Mouse (Mus musculus) gastrocnemius, postnatal 14 days (tissue): Measurements from ENCODE around the gene F9. TPM values are rescaled to one million over a fixed set of nuclear protein-coding genes. Genes with fewer than 3 reads are reported as not detected.
A peak's percentile ranks its signal among the peaks of the same experiment; 100 is the strongest.
"Not testable (repeated sequence)": the region's sequence is repeated elsewhere in the genome, so short reads cannot be mapped to it uniquely, and the experiment has no call there.

ENCODE experiments used
- DNase-seq: peaks from one replicate; pipeline ENCODE4 v3.0.0; 2021; ENCODE audit warnings: mixed read lengths
- intact Hi-C: fragments of 180-260 bp; cut with DNase I; formaldehyde crosslinking; loops from one replicate; pipeline ENCODE4 v1.15.1; 2025; ENCODE audit warnings: low total_unique reads
- long read RNA-seq, 2 experiments: library from polyadenylated mRNA; stranded (forward); transcript quantifications; one replicate each; pipeline ENCODE4 v2.0.0; 2021
- total RNA-seq, 2 experiments: library from RNA; stranded (reverse); gene quantifications; 2 replicates each; pipeline ENCODE4 v1.2.3; 2021

Gene F9
- not detected for total RNA-seq
- long read RNA-seq, experiment 1 = 0 reads
- long read RNA-seq, experiment 2 = 0 reads

DNA sequence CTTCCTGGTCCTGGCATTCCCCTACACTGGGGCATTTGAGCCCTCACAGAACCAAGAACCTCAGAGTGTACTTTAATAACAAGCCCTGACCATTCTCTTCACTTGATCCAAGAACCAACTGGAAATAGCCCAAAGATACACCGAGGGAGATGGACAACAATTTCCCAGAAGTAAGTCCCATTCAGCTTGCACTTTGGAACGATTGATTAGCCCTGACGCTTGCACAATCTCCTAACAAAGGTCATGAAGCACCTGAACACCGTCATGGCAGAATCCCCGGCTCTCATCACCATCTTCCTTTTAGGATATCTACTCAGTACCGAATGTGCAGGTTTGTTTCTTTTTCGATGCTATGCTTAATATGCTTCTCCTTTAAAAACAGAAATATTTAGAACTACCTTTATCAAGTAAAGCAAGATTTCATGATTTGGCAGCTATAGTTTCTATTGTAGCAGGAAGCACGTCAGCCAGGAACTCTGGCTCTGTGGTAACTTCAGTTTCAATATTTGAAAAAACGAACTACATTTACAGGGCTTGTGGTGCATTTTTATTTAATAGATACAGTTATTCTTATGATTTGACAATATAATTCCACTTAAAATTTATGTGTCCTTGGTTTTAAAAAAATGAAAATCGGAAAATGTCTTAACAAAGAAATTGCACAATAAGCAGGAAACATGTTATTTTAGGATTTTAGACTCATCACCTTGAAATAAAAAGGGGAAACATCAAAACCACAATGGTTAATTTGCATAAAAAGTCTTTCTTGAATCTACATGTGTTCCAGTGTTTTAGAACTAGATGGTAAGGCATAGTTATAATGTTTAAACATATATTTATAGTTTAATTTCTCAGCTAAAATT is at the start of gene F9:
TSS of gene F9 (plus strand) at position 244 of the 863 bp plus-strand sequence.
- intact Hi-C loops = no loop called here
- no peak for DNase-seq

DNA sequence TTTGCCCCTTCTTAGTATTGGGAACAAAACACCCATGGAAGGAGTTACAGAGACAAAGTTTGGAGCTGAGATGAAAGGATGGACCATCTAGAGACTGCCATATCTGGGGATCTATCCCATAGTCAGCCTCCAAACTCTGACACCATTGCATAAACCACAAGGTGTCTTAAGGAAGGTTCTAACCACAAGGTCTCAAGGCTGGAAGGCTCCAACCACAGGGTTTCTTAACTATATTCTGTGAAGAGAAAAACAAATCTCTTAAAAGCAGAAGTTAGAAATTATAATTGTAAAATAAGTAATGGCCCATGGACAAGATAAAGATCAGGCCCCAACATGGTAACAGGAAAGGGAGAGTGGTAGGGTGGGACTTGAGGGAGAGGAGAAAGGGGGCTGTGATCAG is 29.5 kb upstream of the F9 start:
- intact Hi-C loops, DNase-seq: not testable (repeated sequence)

DNA sequence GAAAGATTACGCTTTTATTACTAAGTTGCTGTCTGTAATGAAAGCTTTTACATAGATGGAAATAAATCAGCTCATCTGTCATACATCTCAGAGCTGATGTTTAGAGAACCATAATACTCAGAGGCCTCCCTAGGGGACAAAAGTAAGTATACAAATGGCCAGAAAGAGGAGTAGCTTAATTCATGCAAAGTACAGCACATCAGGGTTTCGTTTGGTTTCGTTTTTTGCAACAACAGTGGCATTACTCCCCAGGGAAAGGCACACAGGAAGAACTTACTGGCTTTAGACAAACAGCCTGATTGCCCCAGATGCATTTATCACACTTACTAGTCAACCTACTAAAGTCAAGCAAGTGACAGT is 800 bp downstream of the F9 start:
- DNase-seq = no peak
- intact Hi-C loops = no loop called here

DNA sequence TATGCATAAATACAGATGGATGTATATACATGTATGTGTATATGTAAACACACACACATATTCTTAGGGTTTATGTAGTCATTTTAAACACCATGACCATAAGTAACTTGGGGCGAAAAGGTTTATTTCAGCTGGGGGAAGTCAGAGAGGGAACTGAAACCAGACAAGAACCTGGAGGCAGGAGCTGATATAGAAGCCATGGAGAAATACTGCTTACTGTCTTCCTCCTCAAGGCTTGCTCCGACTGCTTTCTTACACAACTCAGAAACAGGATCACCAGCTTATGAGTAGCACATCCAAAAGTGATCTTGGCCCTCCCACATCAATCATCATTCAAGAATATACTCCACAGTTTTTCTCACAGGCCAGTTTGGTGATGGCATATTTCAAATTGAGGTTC is 2.2 kb downstream of the F9 start:
- intact Hi-C loops = no loop called here

DNA sequence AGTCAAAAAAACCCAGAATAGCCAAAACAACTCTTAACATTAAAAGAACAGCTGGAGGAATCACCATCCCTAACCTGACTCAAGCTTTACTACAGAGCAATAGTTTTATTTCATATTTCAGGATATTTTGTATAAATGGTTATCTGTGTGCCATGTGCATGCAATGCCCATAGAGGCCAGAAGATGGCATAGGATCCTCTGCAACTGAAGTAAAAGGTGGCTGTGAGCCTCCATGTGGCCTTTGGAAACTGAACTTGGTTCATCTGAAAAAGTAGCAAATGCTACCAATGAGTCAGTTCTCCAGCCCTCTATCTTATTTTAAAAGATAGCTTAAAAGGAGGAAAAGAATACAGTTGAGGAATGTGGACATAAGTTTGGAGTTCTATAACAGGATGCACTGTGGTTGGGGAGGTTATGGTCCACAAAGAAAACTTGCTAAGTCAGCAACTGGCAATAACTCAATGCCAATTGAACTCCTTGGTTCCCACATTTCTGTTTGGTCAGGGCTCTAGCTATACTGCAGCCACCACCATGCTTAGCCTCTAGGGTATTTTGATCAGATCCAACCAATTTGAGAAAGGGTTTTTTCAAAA is 13.9 kb downstream of the F9 start:
- intact Hi-C loops = loop anchor here (10.0 kb wide), 1 partner anchor 392 kb away; no protein-coding TSS in a partner anchor
- DNase-seq = peak; percentile 11

More for the DNA sequence above, 2.2 kb downstream of the F9 start:
- no peak for DNase-seq

DNA sequence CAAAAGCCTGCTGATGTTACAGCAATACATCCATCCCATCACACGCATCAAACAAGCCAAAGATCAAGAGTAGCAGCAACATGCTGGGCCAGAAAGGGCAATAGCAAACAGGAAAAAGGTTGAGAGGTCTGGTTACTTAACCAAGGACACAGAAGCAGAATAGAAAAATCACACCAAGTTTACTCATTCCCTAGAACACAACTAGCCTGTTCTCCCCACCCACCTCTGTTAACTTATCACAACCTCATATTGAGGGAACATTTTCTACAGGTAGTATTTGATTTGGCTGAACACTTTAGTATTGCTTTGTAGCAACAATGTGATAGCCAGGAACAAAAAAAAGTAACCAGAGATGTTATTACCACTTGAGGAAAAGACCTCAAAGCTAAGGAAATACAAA is 15.3 kb downstream of the F9 start:
- intact Hi-C loops = loop anchor here (10.0 kb wide), 1 partner anchor 390 kb away; no protein-coding TSS in a partner anchor
- DNase-seq = no peak

DNA sequence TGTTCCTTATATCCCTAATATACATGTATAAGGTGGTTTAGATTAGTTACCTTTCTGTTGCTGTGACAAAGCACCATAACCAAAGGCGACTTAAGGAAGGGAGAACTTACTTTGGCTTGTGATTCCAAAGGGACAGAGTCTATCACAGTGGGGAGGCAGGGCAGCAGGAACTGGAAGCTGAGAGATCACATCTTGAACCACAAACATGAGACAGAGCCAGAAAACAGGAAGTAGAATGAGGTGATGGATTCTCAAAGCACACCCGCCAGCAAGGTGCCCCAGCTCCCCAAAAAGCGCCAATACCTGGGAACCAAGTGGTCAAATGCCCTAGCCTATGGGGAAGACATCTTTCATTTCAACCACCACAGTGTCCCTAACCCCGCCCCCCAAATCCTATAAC is 21.7 kb downstream of the F9 start:
- intact Hi-C loops = no loop called here
- DNase-seq = no peak

DNA sequence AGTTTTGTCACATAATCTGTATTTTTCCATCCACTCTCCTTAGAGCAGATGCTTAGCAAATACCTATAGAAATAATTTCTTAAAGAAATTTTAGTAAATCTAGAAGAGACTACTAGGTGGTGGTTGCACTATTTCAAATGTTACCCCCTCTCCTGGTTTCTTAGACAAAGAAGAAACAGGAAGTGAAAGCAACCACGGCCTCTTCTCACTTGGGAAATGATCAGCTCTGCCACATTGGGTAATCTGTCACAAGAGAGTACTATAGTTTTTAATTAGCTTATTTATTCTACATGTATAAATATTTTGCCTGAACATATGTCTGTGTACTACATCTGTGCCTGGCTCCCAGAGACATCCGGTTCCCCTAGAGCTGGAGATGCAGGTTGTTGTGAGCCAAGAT is 22.3 kb downstream of the F9 start:
- no peak for DNase-seq
- intact Hi-C loops = no loop called here

DNA sequence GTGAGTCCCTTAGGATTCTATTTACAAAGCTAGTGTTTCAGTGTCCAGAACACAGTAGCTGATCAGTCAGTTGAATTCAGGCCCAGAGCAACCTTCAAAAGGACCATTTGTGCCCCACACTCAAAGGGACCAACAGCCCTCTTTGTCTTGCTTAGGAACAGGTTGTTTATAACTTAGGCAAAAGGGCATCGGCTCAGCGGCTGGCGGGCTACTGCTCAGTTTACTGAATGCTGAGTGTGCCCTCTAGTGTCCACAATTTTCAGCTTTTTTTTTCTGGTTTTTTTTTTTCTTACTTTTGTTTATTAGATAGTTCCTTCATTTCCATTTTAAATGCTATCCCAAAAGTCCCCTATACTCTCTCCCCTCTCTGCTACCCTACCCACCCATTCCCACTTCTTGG is 27.4 kb downstream of the F9 start:
- DNase-seq = no peak
- intact Hi-C loops = no loop called here

DNA sequence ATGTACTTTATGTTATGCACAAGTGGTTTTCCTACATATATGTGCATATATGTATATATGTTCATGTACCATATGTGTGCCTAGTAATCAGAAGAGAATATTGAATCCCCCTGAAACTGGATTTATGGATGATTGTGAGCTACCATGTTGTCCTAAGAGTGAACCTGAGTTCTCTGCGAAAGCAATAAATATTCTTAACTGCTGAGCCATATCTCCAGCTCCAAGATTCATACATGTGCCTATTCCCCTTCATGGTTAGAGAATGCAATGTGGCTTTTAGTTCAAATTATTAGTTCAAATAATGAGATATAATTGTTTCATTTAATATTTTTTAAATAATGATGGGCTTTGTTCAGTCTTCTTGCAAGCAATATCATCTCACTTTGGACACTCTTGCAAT is 55.5 kb downstream of the F9 start:
- DNase-seq = no peak
- intact Hi-C loops = no loop called here

DNA sequence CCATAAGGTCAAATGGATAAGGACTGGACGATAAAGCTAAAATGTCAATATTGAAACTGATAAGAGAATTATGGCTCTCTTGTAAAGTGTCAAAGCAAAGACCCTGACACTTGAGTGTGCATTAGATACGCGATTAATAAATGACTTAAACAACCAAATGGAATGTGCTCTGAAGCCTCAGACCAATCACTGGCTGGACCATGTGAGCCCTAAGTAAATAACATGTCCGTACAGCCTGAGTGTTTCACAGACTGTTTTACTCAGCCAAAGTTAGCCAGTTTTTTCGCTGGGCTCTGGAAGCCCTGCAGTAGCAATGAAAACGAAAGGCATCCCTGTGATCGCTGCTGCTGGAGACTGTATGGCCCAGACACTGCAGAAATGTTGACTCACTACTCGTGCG is 55.9 kb downstream of the F9 start:
- intact Hi-C loops = no loop called here
- no peak for DNase-seq

DNA sequence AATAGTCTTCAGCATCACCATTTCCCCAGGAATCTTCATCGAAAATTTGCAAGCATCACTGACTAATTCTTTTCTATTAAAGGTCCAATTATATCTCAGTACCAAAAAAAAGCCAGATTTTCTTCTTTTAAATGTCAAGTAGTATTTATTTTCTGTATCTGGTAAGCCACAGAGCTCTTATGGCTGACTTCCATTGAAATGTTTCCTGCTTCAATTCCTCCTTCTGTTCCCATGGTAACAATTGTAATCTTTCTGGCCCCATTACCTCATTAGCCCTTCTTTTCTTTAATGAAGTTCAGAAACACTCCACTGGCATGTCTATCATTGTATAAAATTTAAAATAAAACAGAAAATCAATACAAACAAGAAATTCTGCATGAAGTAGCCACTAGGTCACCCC is 76.1 kb downstream of the F9 start:
- DNase-seq = no peak
- intact Hi-C loops = no loop called here

Other genes with a start within 250 kb of the F9 start
- not detected for gene Mcf2, start 179.6 kb downstream of the F9 start, total RNA-seq